Mouse (Mus musculus): ENCODE measurements at regions not wholly inside any gene's neighbourhood (a gene's known extent, or its start where the extent isn't known, plus 50 kb on each side); places are given as distances from the start of the nearest gene placed in this dataset.
A peak's percentile ranks its signal among the peaks of the same experiment; 100 is the strongest.

DNA sequence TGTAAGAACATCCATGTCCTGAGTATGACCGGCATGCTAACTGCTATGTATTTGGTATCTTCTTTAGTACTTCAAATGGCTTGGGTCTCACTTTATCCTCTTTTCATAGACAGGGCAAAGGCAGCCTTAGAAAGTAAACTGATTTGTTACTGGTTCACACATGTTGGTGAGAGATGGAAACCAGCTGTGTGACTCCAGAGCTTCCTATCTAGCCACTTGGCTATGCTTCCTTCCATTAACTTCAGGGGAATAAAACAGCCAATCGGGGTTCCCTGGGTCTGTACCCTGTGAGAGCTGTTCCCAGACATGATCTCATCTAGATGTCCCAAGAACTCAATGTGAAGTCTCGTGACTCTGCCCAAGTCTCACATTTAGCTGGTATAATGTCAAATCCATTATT lies 203.5 kb downstream of the Rps15a start:
- Histone ChIP-seq H3K36me3 (ENCODE audit: control insufficient read depth, insufficient read depth, low read length) (no peaks in the 10 kb centered on the region), H3K9ac (ENCODE audit: low read depth, low read length) (no peak overlapping the region), H3K9me3 (replicated peaks; ENCODE audit: control insufficient read depth, low read length) (no peaks in the 10 kb centered on the region), H3K4me3 (ENCODE audit: low read depth, low read length) (no peak overlapping the region), H3K4me1 (ENCODE audit: control insufficient read depth, insufficient read depth, low read length) (no peaks in the 10 kb centered on the region), H3K27me3 (ENCODE audit: control insufficient read depth, insufficient read depth, low read length) (no peaks in the 10 kb centered on the region), H3K4me2 (no peak overlapping the region), H3K27ac (ENCODE audit: low read depth, low read length) (no peak overlapping the region)
- no peak for ATAC-seq (replicated peaks; ENCODE audit: insufficient number of reproducible peaks, low FRiP score, low TSS enrichment)
- 52% methylated on average over 3 of the region's 3 CpGs for WGBS (ENCODE audit: insufficient replicate concordance)

- H3K4me3 ChIP-seq (ENCODE audit: low read depth, low read length) = no peak overlapping the region
- no peaks in the 10 kb centered on the region for H3K36me3 ChIP-seq (ENCODE audit: control insufficient read depth, insufficient read depth, low read length)
- 84% methylated on average over 3 of the region's 3 CpGs for WGBS (ENCODE audit: insufficient replicate concordance)
- H3K4me2 ChIP-seq = no peak overlapping the region
- ATAC-seq (replicated peaks; ENCODE audit: insufficient number of reproducible peaks, low FRiP score, low TSS enrichment) = no peak
- no peak overlapping the region for H3K9ac ChIP-seq (ENCODE audit: low read depth, low read length)
- no peaks in the 10 kb centered on the region for H3K4me1 ChIP-seq (ENCODE audit: control insufficient read depth, insufficient read depth, low read length)
- no peaks in the 10 kb centered on the region for H3K27me3 ChIP-seq (ENCODE audit: control insufficient read depth, insufficient read depth, low read length)
- no peaks in the 10 kb centered on the region for H3K9me3 ChIP-seq (replicated peaks; ENCODE audit: control insufficient read depth, low read length)
- no peak overlapping the region for H3K27ac ChIP-seq (ENCODE audit: low read depth, low read length)
Observed at GRCm38 (mm10) chr7:117911062-117911461, 204.9 kb downstream of the Rps15a start.

- no peak for ATAC-seq (replicated peaks; ENCODE audit: insufficient number of reproducible peaks, low FRiP score, low TSS enrichment)
- no peak overlapping the region for H3K27ac ChIP-seq (ENCODE audit: low read depth, low read length)
- no peaks in the 10 kb centered on the region for H3K36me3 ChIP-seq (ENCODE audit: control insufficient read depth, insufficient read depth, low read length)
- H3K9me3 ChIP-seq (replicated peaks; ENCODE audit: control insufficient read depth, low read length) = no peaks in the 10 kb centered on the region
- no peak overlapping the region for H3K4me2 ChIP-seq
- 72% methylated on average over 2 of the region's 2 CpGs for WGBS (ENCODE audit: insufficient replicate concordance)
- no peaks in the 10 kb centered on the region for H3K4me1 ChIP-seq (ENCODE audit: control insufficient read depth, insufficient read depth, low read length)
- H3K4me3 ChIP-seq (ENCODE audit: low read depth, low read length) = no peak overlapping the region
- no peaks in the 10 kb centered on the region for H3K27me3 ChIP-seq (ENCODE audit: control insufficient read depth, insufficient read depth, low read length)
- no peak overlapping the region for H3K9ac ChIP-seq (ENCODE audit: low read depth, low read length)
Observed at GRCm38 (mm10) chr7:117896528-117896927, 219.5 kb downstream of the Rps15a start.

GRCm38 (mm10) chr7:117887288-117887687 lies 228.7 kb downstream of the Rps15a start:
- no peaks in the 10 kb centered on the region for H3K4me1 ChIP-seq (ENCODE audit: control insufficient read depth, insufficient read depth, low read length)
- no peak overlapping the region for H3K9ac ChIP-seq (ENCODE audit: low read depth, low read length)
- no peak overlapping the region for H3K4me3 ChIP-seq (ENCODE audit: low read depth, low read length)
- WGBS (ENCODE audit: insufficient replicate concordance) = 69% methylated on average over 6 of the region's 6 CpGs
- ATAC-seq (replicated peaks; ENCODE audit: insufficient number of reproducible peaks, low FRiP score, low TSS enrichment) = no peak
- no peak overlapping the region for H3K4me2 ChIP-seq
- no peak overlapping the region for H3K27ac ChIP-seq (ENCODE audit: low read depth, low read length)
- H3K9me3 ChIP-seq (replicated peaks; ENCODE audit: control insufficient read depth, low read length) = no peaks in the 10 kb centered on the region
- no peaks in the 10 kb centered on the region for H3K36me3 ChIP-seq (ENCODE audit: control insufficient read depth, insufficient read depth, low read length)
- H3K27me3 ChIP-seq (ENCODE audit: control insufficient read depth, insufficient read depth, low read length) = no peaks in the 10 kb centered on the region

DNA sequence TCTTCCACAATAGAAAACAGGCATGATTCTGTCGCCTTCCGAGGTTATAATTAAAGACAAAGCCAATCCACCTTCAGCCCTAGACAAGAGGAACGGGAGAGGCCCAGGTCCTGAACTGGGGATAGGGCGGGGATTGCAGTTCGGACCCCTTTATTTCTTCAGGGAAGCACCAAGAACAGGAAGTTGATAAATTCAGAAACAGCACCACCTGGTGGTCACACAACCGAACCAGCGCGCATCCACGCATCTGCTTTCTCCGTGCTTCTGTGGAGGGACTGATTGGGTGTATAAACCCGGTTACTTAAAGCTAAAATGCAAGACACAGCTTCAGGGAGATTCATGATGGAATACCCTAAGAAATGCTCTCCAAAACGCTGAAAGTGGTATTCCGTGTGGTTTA lies 233.2 kb downstream of the Rps15a start:
- Histone ChIP-seq H3K9ac (ENCODE audit: low read depth, low read length) (no peak overlapping the region), H3K9me3 (replicated peaks; ENCODE audit: control insufficient read depth, low read length) (no peaks in the 10 kb centered on the region), H3K4me1 (ENCODE audit: control insufficient read depth, insufficient read depth, low read length) (no peaks in the 10 kb centered on the region), H3K4me2 (peak overlapping the region; percentile 46), H3K36me3 (ENCODE audit: control insufficient read depth, insufficient read depth, low read length) (no peaks in the 10 kb centered on the region), H3K27ac (ENCODE audit: low read depth, low read length) (no peak overlapping the region), H3K4me3 (ENCODE audit: low read depth, low read length) (no peak overlapping the region), H3K27me3 (ENCODE audit: control insufficient read depth, insufficient read depth, low read length) (0 out of 2 replicates have a peak, but pooled peaks cover 3% of the 10 kb centered on the region)
- no peak for ATAC-seq (replicated peaks; ENCODE audit: insufficient number of reproducible peaks, low FRiP score, low TSS enrichment)
- WGBS (ENCODE audit: insufficient replicate concordance) = 10% methylated on average over 13 of the region's 13 CpGs

DNA sequence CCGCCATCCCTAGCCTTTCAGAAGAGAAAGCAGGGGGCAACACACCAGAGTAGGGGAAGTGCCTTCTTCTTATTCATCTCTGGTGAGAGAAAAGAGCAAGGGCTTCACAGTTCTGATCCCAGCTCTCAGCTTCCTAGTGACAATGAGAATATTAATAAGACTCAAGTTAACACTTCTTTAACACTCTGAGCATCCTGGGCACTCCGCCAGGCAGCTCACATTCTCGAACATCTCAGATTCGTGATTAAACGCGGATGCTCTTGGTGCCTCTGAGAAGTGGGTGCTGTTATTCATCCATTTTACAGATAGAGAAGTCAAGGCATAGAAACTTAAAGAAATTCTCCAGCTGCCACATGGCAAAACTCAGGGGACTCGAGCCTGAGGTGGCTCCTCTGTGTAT lies 237.1 kb downstream of the Rps15a start:
- Histone ChIP-seq H3K27ac (ENCODE audit: low read depth, low read length) (no peak overlapping the region), H3K9me3 (replicated peaks; ENCODE audit: control insufficient read depth, low read length) (no peaks in the 10 kb centered on the region), H3K9ac (ENCODE audit: low read depth, low read length) (no peak overlapping the region), H3K27me3 (ENCODE audit: control insufficient read depth, insufficient read depth, low read length) (0 out of 2 replicates have a peak, but pooled peaks cover 3% of the 10 kb centered on the region), H3K4me2 (no peak overlapping the region), H3K4me3 (ENCODE audit: low read depth, low read length) (no peak overlapping the region), H3K4me1 (ENCODE audit: control insufficient read depth, insufficient read depth, low read length) (no peaks in the 10 kb centered on the region), H3K36me3 (ENCODE audit: control insufficient read depth, insufficient read depth, low read length) (no peaks in the 10 kb centered on the region)
- WGBS (ENCODE audit: insufficient replicate concordance) = 65% methylated on average over 7 of the region's 7 CpGs
- no peak for ATAC-seq (replicated peaks; ENCODE audit: insufficient number of reproducible peaks, low FRiP score, low TSS enrichment)

- no peak overlapping the region for H3K4me3 ChIP-seq (ENCODE audit: low read depth, low read length)
- H3K9me3 ChIP-seq (replicated peaks; ENCODE audit: control insufficient read depth, low read length) = no peaks in the 10 kb centered on the region
- H3K27ac ChIP-seq (ENCODE audit: low read depth, low read length) = no peak overlapping the region
- H3K36me3 ChIP-seq (ENCODE audit: control insufficient read depth, insufficient read depth, low read length) = no peaks in the 10 kb centered on the region
- no peak for ATAC-seq (replicated peaks; ENCODE audit: insufficient number of reproducible peaks, low FRiP score, low TSS enrichment)
- no peaks in the 10 kb centered on the region for H3K4me1 ChIP-seq (ENCODE audit: control insufficient read depth, insufficient read depth, low read length)
- no peak overlapping the region for H3K9ac ChIP-seq (ENCODE audit: low read depth, low read length)
- no peak overlapping the region for H3K4me2 ChIP-seq
- H3K27me3 ChIP-seq (ENCODE audit: control insufficient read depth, insufficient read depth, low read length) = no peaks in the 10 kb centered on the region
- 90% methylated on average over 2 of the region's 2 CpGs for WGBS (ENCODE audit: insufficient replicate concordance)
Observed at GRCm38 (mm10) chr7:117875241-117875640, 240.7 kb downstream of the Rps15a start.

GRCm38 (mm10) chr7:117859419-117859818 lies 256.6 kb downstream of the Rps15a start:
- Histone ChIP-seq H3K27ac (ENCODE audit: low read depth, low read length) (no peak overlapping the region), H3K4me3 (ENCODE audit: low read depth, low read length) (no peak overlapping the region), H3K4me2 (no peak overlapping the region), H3K4me1 (ENCODE audit: control insufficient read depth, insufficient read depth, low read length) (no peaks in the 10 kb centered on the region), H3K36me3 (ENCODE audit: control insufficient read depth, insufficient read depth, low read length) (no peaks in the 10 kb centered on the region), H3K9ac (ENCODE audit: low read depth, low read length) (no peak overlapping the region), H3K27me3 (ENCODE audit: control insufficient read depth, insufficient read depth, low read length) (no peaks in the 10 kb centered on the region), H3K9me3 (replicated peaks; ENCODE audit: control insufficient read depth, low read length) (no peaks in the 10 kb centered on the region)
- WGBS (ENCODE audit: insufficient replicate concordance) = 72% methylated on average over 6 of the region's 6 CpGs
- ATAC-seq (replicated peaks; ENCODE audit: insufficient number of reproducible peaks, low FRiP score, low TSS enrichment) = no peak

GRCm38 (mm10) chr7:117855955-117856354 lies 260.0 kb downstream of the Rps15a start:
- H3K9ac ChIP-seq (ENCODE audit: low read depth, low read length) = no peak overlapping the region
- H3K36me3 ChIP-seq (ENCODE audit: control insufficient read depth, insufficient read depth, low read length) = no peaks in the 10 kb centered on the region
- no peak overlapping the region for H3K4me3 ChIP-seq (ENCODE audit: low read depth, low read length)
- no peak overlapping the region for H3K4me2 ChIP-seq
- H3K27ac ChIP-seq (ENCODE audit: low read depth, low read length) = no peak overlapping the region
- WGBS (ENCODE audit: insufficient replicate concordance) = 56% methylated on average over 5 of the region's 5 CpGs
- H3K9me3 ChIP-seq (replicated peaks; ENCODE audit: control insufficient read depth, low read length) = no peaks in the 10 kb centered on the region
- H3K4me1 ChIP-seq (ENCODE audit: control insufficient read depth, insufficient read depth, low read length) = no peaks in the 10 kb centered on the region
- H3K27me3 ChIP-seq (ENCODE audit: control insufficient read depth, insufficient read depth, low read length) = no peaks in the 10 kb centered on the region
- ATAC-seq (replicated peaks; ENCODE audit: insufficient number of reproducible peaks, low FRiP score, low TSS enrichment) = no peak
